Mouse (Mus musculus) erythroblast, embryonic 14.5 days (primary cell): ENCODE results near the gene Sec16a.
"Not testable (repeated sequence)": the region's sequence is repeated elsewhere in the genome, so short reads cannot be mapped to it uniquely, and the experiment has no call there.

ENCODE experiments used
- GATA1 ChIP-seq: IDR thresholded peaks from 2 replicates; pipeline ENCODE4 v1.6.1; 2012; ENCODE audit warnings: low read length, inconsistent platforms, mixed read lengths
- TAL1 ChIP-seq: IDR thresholded peaks from 3 replicates; pipeline ENCODE4 v1.6.1; 2012; ENCODE audit warnings: low read length, inconsistent platforms, mixed read lengths

DNA sequence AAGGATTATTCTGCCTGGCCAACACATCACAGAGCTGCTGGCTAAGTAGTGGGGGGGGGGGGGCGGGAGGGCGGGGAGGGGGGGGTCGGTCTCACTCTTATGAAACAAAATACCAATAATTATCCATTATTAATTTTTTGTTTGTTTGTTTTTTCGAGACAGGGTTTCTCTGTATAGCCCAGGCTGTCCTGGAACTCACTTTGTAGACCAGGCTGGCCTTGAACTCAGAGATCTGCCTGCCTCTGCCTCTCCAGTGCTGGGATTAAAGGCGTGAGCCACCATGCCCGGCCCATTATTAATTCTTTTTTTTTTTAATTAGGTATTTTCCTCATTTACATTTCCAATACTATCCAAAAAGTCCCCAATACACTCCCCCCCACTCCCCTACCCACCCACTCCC is 64.1 kb downstream of the Sec16a start:
- TF ChIP-seq GATA1, TAL1: not testable (repeated sequence)
